Mouse (Mus musculus): ENCODE data around the gene Mrm3.

Gene Mrm3

GRCm38 (mm10) chr11:76290367-76290766 lies 46.9 kb downstream of the Mrm3 start:
- no peak for DNase-seq (ENCODE audit: low spot score)

- DNase-seq (ENCODE audit: low spot score) = no peak
Measured at GRCm38 (mm10) chr11:76291960-76292359, 48.4 kb downstream of the Mrm3 start.

- no peak for DNase-seq (ENCODE audit: low spot score)
Measured at GRCm38 (mm10) chr11:76292398-76292797, 48.9 kb downstream of the Mrm3 start.

GRCm38 (mm10) chr11:76292831-76293230 lies 49.3 kb downstream of the Mrm3 start:
- no peak for DNase-seq (ENCODE audit: low spot score)

DNA sequence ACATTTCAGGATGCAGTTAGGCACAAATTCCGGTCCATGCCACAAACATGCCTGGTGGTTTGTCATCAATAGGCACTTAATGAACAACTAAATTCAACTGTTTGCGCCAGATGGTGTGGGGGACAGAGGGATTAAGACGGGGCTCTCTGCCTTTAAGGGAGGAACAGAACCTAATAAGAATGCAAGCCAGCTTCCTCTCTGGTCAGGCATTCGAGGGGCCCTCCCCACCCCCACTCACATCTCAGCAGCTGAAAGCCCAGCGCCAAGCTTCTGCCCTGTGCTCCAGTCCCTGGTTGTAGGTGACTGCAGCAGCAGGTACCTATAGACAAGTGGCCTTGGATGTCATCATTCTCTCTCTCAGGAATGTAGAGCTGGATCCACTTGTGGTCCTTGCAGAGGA lies 50.6 kb downstream of the Mrm3 start:
- DNase-seq (ENCODE audit: low spot score) = no peak

DNA sequence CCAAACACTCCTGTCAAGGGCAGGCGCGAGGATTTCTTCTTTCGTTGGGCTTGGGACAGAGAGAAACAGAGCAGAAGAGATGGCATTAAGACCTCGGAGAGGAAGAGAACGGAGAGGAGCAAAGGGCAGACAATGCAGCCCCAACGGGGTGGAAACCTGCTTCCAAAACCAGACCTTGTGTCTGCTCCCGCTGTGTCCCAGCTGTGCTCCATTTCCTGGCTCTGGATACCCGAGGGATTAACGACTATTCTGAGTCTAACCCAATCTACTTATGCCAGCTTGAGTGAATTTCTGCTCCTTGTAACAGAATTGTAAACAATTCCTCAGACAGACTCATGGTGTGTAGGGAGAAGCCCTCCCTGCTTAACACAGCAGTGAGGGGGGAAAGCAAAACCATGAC lies 51.3 kb downstream of the Mrm3 start:
- no peak for DNase-seq (ENCODE audit: low spot score)

DNA sequence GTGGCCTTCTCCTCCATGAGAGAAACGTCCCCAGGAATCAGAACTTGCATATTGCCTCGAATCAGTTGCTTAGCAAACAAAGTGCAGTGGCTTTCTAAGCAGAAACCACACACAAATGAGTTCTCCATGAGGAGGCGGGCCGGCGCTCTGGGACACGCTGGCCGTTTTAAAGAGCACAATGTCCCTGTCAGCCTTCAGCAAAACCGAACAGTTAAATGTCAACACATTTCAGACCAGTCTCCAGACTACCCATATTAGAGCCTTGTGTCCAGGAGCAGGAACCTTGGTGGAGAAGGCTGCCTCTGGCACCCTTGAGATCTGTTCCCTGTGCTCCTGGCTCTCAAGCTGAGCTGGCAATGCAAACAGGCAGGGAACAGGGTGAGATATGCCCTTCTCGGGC lies 53.7 kb downstream of the Mrm3 start:
- DNase-seq (ENCODE audit: low spot score) = no peak

DNA sequence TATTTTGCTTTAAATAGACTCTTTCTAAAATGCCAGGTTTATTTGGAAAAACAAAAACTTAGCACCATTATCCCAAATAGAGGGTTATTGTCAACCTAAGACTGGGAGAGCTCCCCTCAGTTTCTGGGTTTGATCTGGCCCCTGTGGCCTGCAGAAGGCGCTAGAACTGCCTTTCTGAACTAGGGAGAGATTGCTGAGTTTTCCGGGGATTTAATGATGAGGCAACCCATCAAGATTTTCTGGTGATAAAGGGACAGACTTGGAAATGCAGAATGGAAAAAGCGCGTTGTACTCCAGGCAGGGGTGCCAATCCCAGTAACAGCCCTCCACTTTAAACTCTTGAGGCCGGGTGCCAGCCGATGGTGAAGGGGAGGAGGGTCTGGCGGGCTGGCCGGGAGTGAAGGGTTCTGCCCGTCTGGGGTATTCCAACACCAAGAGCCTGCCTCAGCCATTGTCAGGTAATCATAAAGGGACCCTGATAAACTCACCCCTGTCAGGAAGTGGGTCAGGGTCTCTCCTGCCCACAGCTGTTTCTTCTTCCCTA lies 55.0 kb downstream of the Mrm3 start:
- DNase-seq (ENCODE audit: low spot score) = no peak

All from c-Kit-positive CD71-positive TER-119-positive erythroid progenitor cells, embryonic 14.5 days (primary cell).